Mouse (Mus musculus): ENCODE data around the gene Deup1.

DNA sequence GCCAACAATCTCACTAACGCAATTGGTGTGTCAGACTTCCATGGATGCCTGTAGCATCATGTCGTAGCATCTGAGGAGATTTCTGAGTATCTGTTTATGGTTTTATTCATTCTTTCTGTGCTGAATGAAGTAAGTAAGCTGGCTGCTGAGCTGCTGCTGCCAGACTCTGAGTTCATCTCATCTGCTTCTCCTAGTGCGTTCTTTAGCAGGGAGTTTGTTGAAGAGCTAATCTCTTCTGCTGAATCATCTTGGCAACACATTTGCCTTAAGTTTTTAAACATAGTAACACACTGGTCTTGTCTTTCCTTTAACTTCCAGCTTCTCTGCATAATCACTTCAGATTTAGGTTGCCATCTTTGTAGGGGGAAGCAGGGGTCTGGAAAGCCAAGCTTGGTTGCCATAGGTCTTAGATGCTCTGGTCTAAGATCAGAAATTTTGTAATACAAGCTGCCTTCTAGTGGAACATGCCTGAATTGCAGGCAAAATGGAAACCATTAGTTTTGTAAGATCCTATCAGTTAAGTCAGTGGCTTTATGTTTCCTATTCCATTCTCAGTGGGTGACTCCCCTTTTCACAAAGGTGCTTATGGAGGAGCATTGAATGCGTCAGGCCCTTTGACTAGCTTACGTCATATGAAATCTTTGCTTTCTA, 18.3 kb downstream of the Deup1 start:
- TF ChIP-seq CTCF (IDR thresholded peaks at IDR 0.05; ENCODE audit: control insufficient read depth, insufficient read depth, insufficient read length) (no peak), USF1 (IDR thresholded peaks at IDR 0.05; ENCODE audit: low read depth) (no peak), MYOG (IDR thresholded peaks at IDR 0.05; ENCODE audit: control insufficient read depth, extremely low read depth, insufficient read length) (no peak), MYOD1 (IDR thresholded peaks at IDR 0.05; ENCODE audit: control insufficient read depth, insufficient read length, low read depth) (no peak), MAX (IDR thresholded peaks at IDR 0.05) (no peak)

Measured in C2C12 (cell line).